Mouse (Mus musculus) MEL (cell line): ENCODE results near the gene Lsm14a. TPM values are rescaled to one million over a fixed set of nuclear protein-coding genes. Genes with fewer than 3 reads are reported as not detected.

Experiments
- DNase-seq: peaks from one replicate; pipeline ENCODE4 v3.0.0; 2011; ENCODE audit warnings: low read depth, low spot score
- H3K27ac ChIP-seq: 2 replicates; pipeline ENCODE4 v1.5.1; 2012; ENCODE audit warnings: low read depth, mild to moderate bottlenecking, control low read depth, low read length, moderate library complexity; ENCODE audit not compliant: control insufficient read depth
- H3K27me3 ChIP-seq, 2 experiments: fragments of 150-350 bp in 1 of 2; sonication (generic) in 1 of 2; 2 replicates each; pipeline ENCODE4 v1.6.1; 2012; ENCODE audit warnings: low read length in 2 of 2, mild to moderate bottlenecking in 2 of 2, improper control_type of control experiment in 1 of 2, moderate library complexity in 1 of 2; ENCODE audit not compliant: insufficient read depth in 2 of 2, control insufficient read depth in 1 of 2
- H3K36me3 ChIP-seq, 2 experiments: 2 replicates each; pipeline ENCODE4 v1.6.1; 2012 to 2014; ENCODE audit warnings: low read length in 2 of 2, improper control_type of control experiment in 1 of 2, inconsistent platforms in 1 of 2, mild to moderate bottlenecking in 1 of 2; ENCODE audit not compliant: insufficient read depth in 2 of 2, control insufficient read depth in 1 of 2
- H3K4me1 ChIP-seq, 2 experiments: fragments of 150-350 bp in 1 of 2; sonication (generic) in 1 of 2; 2 replicates each; pipeline ENCODE4 v1.6.1; 2012; ENCODE audit warnings: low read length in 2 of 2, improper control_type of control experiment in 1 of 2, mild to moderate bottlenecking in 1 of 2; ENCODE audit not compliant: insufficient read depth in 2 of 2, control insufficient read depth in 1 of 2
- H3K4me3 ChIP-seq, 2 experiments: fragments of 150-350 bp in 1 of 2; sonication (generic) in 1 of 2; 2 replicates each; pipeline ENCODE4 v1.5.1; 2012; ENCODE audit warnings: low read depth in 2 of 2, low read length in 2 of 2, mild to moderate bottlenecking in 2 of 2, moderate library complexity in 2 of 2, control low read depth in 1 of 2, improper control_type of control experiment in 1 of 2; ENCODE audit not compliant: control insufficient read depth in 1 of 2, insufficient read depth in 1 of 2
- H3K79me2 ChIP-seq: 2 replicates; pipeline ENCODE4 v1.6.1; 2012; ENCODE audit warnings: mild to moderate bottlenecking, low read length, moderate library complexity; ENCODE audit not compliant: control insufficient read depth, poor library complexity, insufficient read depth
- H3K9ac ChIP-seq: 2 replicates; pipeline ENCODE4 v1.6.1; 2012; ENCODE audit warnings: low read depth, mild to moderate bottlenecking, control low read depth, low read length, moderate library complexity; ENCODE audit not compliant: control insufficient read depth, poor library complexity, severe bottlenecking
- H3K9me3 ChIP-seq: fragments of 150-350 bp; sonication (generic); replicated peaks from 2 replicates; pipeline ENCODE4 v1.6.1; 2012; ENCODE audit warnings: mild to moderate bottlenecking, low read length, improper control_type of control experiment, moderate library complexity; ENCODE audit not compliant: insufficient read depth
- CHD1 ChIP-seq: IDR thresholded peaks from 2 replicates; pipeline ENCODE4 v1.6.1; 2012; ENCODE audit warnings: low read depth, mild to moderate bottlenecking, inconsistent platforms, low read length, improper control_type of control experiment
- E2F4 ChIP-seq: IDR thresholded peaks from 2 replicates; pipeline ENCODE4 v1.6.1; 2011; ENCODE audit warnings: low read depth, low read length, improper control_type of control experiment, borderline replicate concordance
- ELF1 ChIP-seq: IDR thresholded peaks from 2 replicates; pipeline ENCODE4 v1.6.1; 2014; ENCODE audit warnings: low read depth, mild to moderate bottlenecking, inconsistent platforms, low read length, improper control_type of control experiment, moderate library complexity
- ETS1 ChIP-seq: IDR thresholded peaks from 2 replicates; pipeline ENCODE4 v1.6.1; 2012; ENCODE audit warnings: low read depth, mild to moderate bottlenecking, inconsistent platforms, low read length, improper control_type of control experiment, moderate library complexity
- JUND ChIP-seq: IDR thresholded peaks from 2 replicates; pipeline ENCODE4 v1.6.1; 2011; ENCODE audit warnings: low read depth, mild to moderate bottlenecking, improper control_type of control experiment, low read length
- KAT2A ChIP-seq: conservative IDR thresholded peaks from 2 replicates; pipeline ENCODE4 v1.6.1; 2012; ENCODE audit warnings: low read depth, low read length, improper control_type of control experiment, inconsistent platforms
- MYB ChIP-seq: IDR thresholded peaks from 2 replicates; pipeline ENCODE4 v1.6.1; 2011; ENCODE audit warnings: mild to moderate bottlenecking, low read depth, low read length, improper control_type of control experiment
- RAD21 ChIP-seq: IDR thresholded peaks from 2 replicates; pipeline ENCODE4 v1.6.1; 2011; ENCODE audit warnings: mild to moderate bottlenecking, low read depth, low read length, improper control_type of control experiment
- RCOR1 ChIP-seq: IDR thresholded peaks from 2 replicates; pipeline ENCODE4 v1.6.1; 2012; ENCODE audit warnings: low read depth, mild to moderate bottlenecking, inconsistent platforms, low read length, improper control_type of control experiment
- TAL1 ChIP-seq: IDR thresholded peaks from 2 replicates; pipeline ENCODE4 v1.6.1; 2012; ENCODE audit warnings: mild to moderate bottlenecking, inconsistent platforms, low read length, moderate library complexity, mixed read lengths
- ZC3H11A ChIP-seq: IDR thresholded peaks from 2 replicates; pipeline ENCODE4 v1.6.1; 2012; ENCODE audit warnings: low read depth, mild to moderate bottlenecking, inconsistent platforms, low read length, improper control_type of control experiment
- ZKSCAN1 ChIP-seq: IDR thresholded peaks from 2 replicates; pipeline ENCODE4 v1.6.1; 2012; ENCODE audit warnings: low read depth, mild to moderate bottlenecking, inconsistent platforms, low read length, improper control_type of control experiment, moderate library complexity
- ZMIZ1 ChIP-seq: IDR thresholded peaks from 2 replicates; pipeline ENCODE4 v1.6.1; 2012; ENCODE audit warnings: low read depth, mild to moderate bottlenecking, inconsistent platforms, low read length, improper control_type of control experiment, moderate library complexity
- polyA plus RNA-seq, 2 experiments: library from polyadenylated mRNA; stranded (reverse) in 1 of 2; unstranded in 1 of 2; fragments of >175 nt in 1 of 2; fragments of >200 nt in 1 of 2; gene quantifications; 2 replicates each; pipeline versions ENCODE4 v1.2.1 to v1.2.4; 2012; ENCODE audit warnings: low replicate concordance in 2 of 2, low read depth in 1 of 2; ENCODE audit not compliant: insufficient read length in 2 of 2, insufficient read depth in 1 of 2, missing spikeins in 1 of 2
- total RNA-seq: library from RNA; depleted of rRNA; stranded (reverse); fragments of 300-350 nt; gene quantifications from 2 replicates; pipeline ENCODE4 v1.2.3, GENCODE M21; 2012; rRNA removed

Gene Lsm14a
- total and polyA plus RNA-seq, 3 experiments, result 66.4 to 371 (median 233) TPM

- Histone ChIP-seq H3K27ac (no peak overlapping the region), H3K36me3 (peaks cover 0 to 5% of the 10 kb centered on the region in 2 experiments; a peak in 2 of 4 replicates), H3K27me3 (no peaks in the 10 kb centered on the region), H3K79me2 (no peaks in the 10 kb centered on the region; the same call in 1 of the 2 replicates), H3K4me3 (no peak overlapping the region), H3K4me1 (peaks cover 0 to 2% of the 10 kb centered on the region in 2 experiments; a peak in 1 of 4 replicates), H3K9me3 (no peaks in the 10 kb centered on the region), H3K9ac (no peak overlapping the region)
- no peak for DNase-seq
- TF ChIP-seq ZKSCAN1, result no peak
- no peak for TF ChIP-seq ETS1
- TF ChIP-seq RAD21, result no peak
- no peak for TF ChIP-seq CHD1
- no peak for TF ChIP-seq JUND
- no peak for TF ChIP-seq MYB
- no peak for TF ChIP-seq RCOR1
- no peak for TF ChIP-seq ZC3H11A
- no peak for TF ChIP-seq KAT2A
- TF ChIP-seq TAL1, result no peak
- no peak for TF ChIP-seq ZMIZ1
- no peak for TF ChIP-seq ELF1
- TF ChIP-seq E2F4, result no peak
Measured at GRCm38 (mm10) chr7:34296124-34296523, 97.0 kb downstream of the Lsm14a start.

Other genes with a start within 250 kb of the Lsm14a start
- gene Uba2, start 223.7 kb downstream of the Lsm14a start, total RNA-seq, result 207 and 210 TPM in 2 replicates
- 100 to 1,000 TPM in 1 of 2 experiments, not detected in 1; 201 TPM for gene Uba2, start 223.7 kb downstream of the Lsm14a start, polyA plus RNA-seq
- 25.7 and 29.5 TPM in 2 replicates for gene Pdcd2l, start 196.7 kb downstream of the Lsm14a start, total RNA-seq
- 10 to 100 TPM in 1 of 2 experiments, not detected in 1; 26.6 TPM for gene Pdcd2l, start 196.7 kb downstream of the Lsm14a start, polyA plus RNA-seq
- gene Gpi1, start 163.0 kb downstream of the Lsm14a start, total RNA-seq, result 270 and 388 TPM in 2 replicates
- gene Gpi1, start 163.0 kb downstream of the Lsm14a start, polyA plus RNA-seq, result 1,000 to 10,000 TPM in 1 of 2 experiments, 100 to 1,000 TPM in 1; 727 to 1,355 TPM
- not detected in 2 replicates for gene Gm6096, start 142.3 kb downstream of the Lsm14a start, total RNA-seq
- not detected for gene Gm6096, start 142.3 kb downstream of the Lsm14a start, polyA plus RNA-seq
- 7.8 and 9.5 TPM in 2 replicates for gene 4931406P16Rik, start 79.8 kb downstream of the Lsm14a start, total RNA-seq
- gene 4931406P16Rik, start 79.8 kb downstream of the Lsm14a start, polyA plus RNA-seq, result 10 to 100 TPM in 1 of 2 experiments, not detected in 1; 18.0 TPM